8 mouse cellular contexts compared by ENCODE assay signal in genomic region chr6:88065116-88065515, GRCm38 (mm10). TPM values are rescaled to one million over a fixed set of nuclear protein-coding genes. Genes with fewer than 3 reads are reported as not detected.
A peak's percentile ranks its signal among the peaks of the same experiment; 100 is the strongest.
DNase-seq lines count a peak whose midpoint lies in the region; ATAC-seq and TF ChIP-seq lines count a peak whose summit lies in the region.

No protein-coding gene starts in this region.

- H3K9me3 ChIP-seq in forebrain, postnatal 0 days (ENCODE audit: low read length): no peaks in the 10 kb centered on the region
- no peaks in the 10 kb centered on the region for H3K9me3 ChIP-seq in forebrain, embryonic 10.5 days
- H3K9me3 ChIP-seq in MEL (replicated peaks; ENCODE audit: insufficient read depth, low read length): no peaks in the 10 kb centered on the region
- no peaks in the 10 kb centered on the region for H3K9me3 ChIP-seq in hindbrain, postnatal 0 days (ENCODE audit: low read length)

- intact Hi-C loops in heart, adult 2 months (cut with DNase I): no loop called here

- H3K79me2 ChIP-seq in MEL (ENCODE audit: control insufficient read depth, insufficient read depth, low read length, poor library complexity): no peaks in the 10 kb centered on the region
- H3K79me2 ChIP-seq in heart, adult 2 months (replicated peaks; ENCODE audit: control insufficient read depth, insufficient read depth, low read length): no peaks in the 10 kb centered on the region

- no peak for TF ChIP-seq RAD21 in MEL (IDR thresholded peaks at IDR 0.05; ENCODE audit: low read depth, low read length)

- DNase-seq in forebrain, postnatal 0 days: peak; percentile 4
- no peak for DNase-seq in forebrain, embryonic 10.5 days (ENCODE audit: extremely low spot score, low spot score)
- DNase-seq in MEL (ENCODE audit: low read depth, low spot score): peak; percentile 79
- DNase-seq in heart, adult 2 months: peak; percentile 78 to 84
- DNase-seq in kidney, postnatal 10 days: peak; percentile 79
- no peak for DNase-seq in hindbrain, postnatal 0 days (ENCODE audit: low spot score)
- DNase-seq in embryo, embryonic 10.5 days (ENCODE audit: low spot score): no peak

- no peak for TF ChIP-seq CTCF in forebrain, postnatal 0 days (IDR thresholded peaks at IDR 0.05; ENCODE audit: low read depth)
- TF ChIP-seq CTCF in MEL (IDR thresholded peaks at IDR 0.05 in 2 of 3, conservative IDR thresholded peaks at IDR 0.05 in 1 of 3; ENCODE audit: control insufficient read depth in 1 of 3, insufficient read depth in 1 of 3, low read depth in 2 of 3, low read length in 3 of 3, poor library complexity in 1 of 3, severe bottlenecking in 1 of 3): no peak
- TF ChIP-seq CTCF in heart, adult 2 months (IDR thresholded peaks at IDR 0.05): no peak
- TF ChIP-seq CTCF in hindbrain, postnatal 0 days (IDR thresholded peaks at IDR 0.05; ENCODE audit: low read depth): no peak

- 32% methylated on average over 4 of the region's 4 CpGs for WGBS in forebrain, postnatal 0 days
- 77% methylated on average over 4 of the region's 4 CpGs for WGBS in forebrain, embryonic 10.5 days
- 13% methylated on average over 4 of the region's 4 CpGs for WGBS in heart, adult 2 months
- 33% methylated on average over 4 of the region's 4 CpGs for WGBS in hindbrain, postnatal 0 days

- no peak for TF ChIP-seq POLR2A in MEL (IDR thresholded peaks at IDR 0.05; ENCODE audit: control insufficient read depth in 1 of 2, insufficient read depth in 1 of 2, low read depth in 1 of 2, low read length in 2 of 2, poor library complexity in 1 of 2)
- peak; percentile 47; the same call in 1 of the 2 replicates for TF ChIP-seq POLR2A in heart, adult 2 months (IDR thresholded peaks at IDR 0.05; ENCODE audit: insufficient read depth, low read depth, low read length)

- no peaks in the 10 kb centered on the region for H3K36me3 ChIP-seq in forebrain, postnatal 0 days (ENCODE audit: insufficient read depth)
- no peaks in the 10 kb centered on the region for H3K36me3 ChIP-seq in forebrain, embryonic 10.5 days (replicated peaks)
- peaks cover 0 to 5% of the 10 kb centered on the region in 2 experiments; a peak in 2 of 4 replicates for H3K36me3 ChIP-seq in MEL (ENCODE audit: control insufficient read depth in 1 of 2, insufficient read depth in 2 of 2, low read length in 2 of 2)
- no peaks in the 10 kb centered on the region for H3K36me3 ChIP-seq in heart, adult 2 months (ENCODE audit: control insufficient read depth, insufficient read depth, low read length)
- H3K36me3 ChIP-seq in hindbrain, postnatal 0 days (ENCODE audit: insufficient read depth, low read length): no peaks in the 10 kb centered on the region

- no peak overlapping the region for H3K9ac ChIP-seq in forebrain, postnatal 0 days
- H3K9ac ChIP-seq in MEL (ENCODE audit: control insufficient read depth, low read depth, low read length, poor library complexity, severe bottlenecking): no peak overlapping the region
- H3K9ac ChIP-seq in heart, adult 2 months (ENCODE audit: low read depth, low read length): no peak overlapping the region
- H3K9ac ChIP-seq in hindbrain, postnatal 0 days (replicated peaks; ENCODE audit: low read length): no peak overlapping the region

- no peaks in the 10 kb centered on the region for H3K4me1 ChIP-seq in forebrain, postnatal 0 days (ENCODE audit: insufficient read depth)
- H3K4me1 ChIP-seq in forebrain, embryonic 10.5 days: no peaks in the 10 kb centered on the region
- peaks cover 8 to 11% of the 10 kb centered on the region in 2 experiments for H3K4me1 ChIP-seq in MEL (ENCODE audit: control insufficient read depth in 1 of 2, insufficient read depth in 2 of 2, low read length in 2 of 2)
- H3K4me1 ChIP-seq in heart, adult 2 months (ENCODE audit: control insufficient read depth, insufficient read depth, low read length): peaks cover 9% of the 10 kb centered on the region
- no peaks in the 10 kb centered on the region for H3K4me1 ChIP-seq in hindbrain, postnatal 0 days (ENCODE audit: insufficient read depth, low read length)

- H3K27me3 ChIP-seq in forebrain, postnatal 0 days (ENCODE audit: insufficient read depth, low read length): peaks cover 7% of the 10 kb centered on the region; the same call in 1 of the 2 replicates
- H3K27me3 ChIP-seq in forebrain, embryonic 10.5 days (ENCODE audit: poor library complexity, severe bottlenecking): no peaks in the 10 kb centered on the region; the same call in 1 of the 2 replicates
- no peaks in the 10 kb centered on the region; a peak in 1 of 4 replicates for H3K27me3 ChIP-seq in MEL (ENCODE audit: control insufficient read depth in 1 of 2, insufficient read depth in 2 of 2, low read length in 2 of 2)
- H3K27me3 ChIP-seq in heart, adult 2 months (ENCODE audit: control insufficient read depth, insufficient read depth, low read length): no peaks in the 10 kb centered on the region
- no peaks in the 10 kb centered on the region for H3K27me3 ChIP-seq in hindbrain, postnatal 0 days (ENCODE audit: insufficient read depth, low read length)

- H3K4me2 ChIP-seq in forebrain, postnatal 0 days (ENCODE audit: low read depth): no peak overlapping the region
- no peak overlapping the region for H3K4me2 ChIP-seq in hindbrain, postnatal 0 days (ENCODE audit: low read depth, low read length)

- no peak for ATAC-seq in forebrain, postnatal 0 days
- peak; percentile 45 for ATAC-seq in megakaryocyte progenitor cell, adult 5-6 weeks (replicated peaks; ENCODE audit: poor library complexity)
- no peak for ATAC-seq in hindbrain, postnatal 0 days

- no peak overlapping the region for H3K4me3 ChIP-seq in forebrain, postnatal 0 days (ENCODE audit: low read depth, low read length)
- H3K4me3 ChIP-seq in forebrain, embryonic 10.5 days: no peak overlapping the region
- no peak overlapping the region for H3K4me3 ChIP-seq in MEL (ENCODE audit: control insufficient read depth in 1 of 2, insufficient read depth in 1 of 2, low read depth in 2 of 2, low read length in 2 of 2)
- no peak overlapping the region for H3K4me3 ChIP-seq in heart, adult 2 months
- no peak overlapping the region for H3K4me3 ChIP-seq in hindbrain, postnatal 0 days (ENCODE audit: low read length)

- peak in 1 of 2 experiments; percentile 43; a peak in 2 of 4 replicates for TF ChIP-seq EP300 in MEL (IDR thresholded peaks at IDR 0.05; ENCODE audit: low read depth in 1 of 2, low read length in 2 of 2)
- TF ChIP-seq EP300 in heart, adult 2 months (IDR thresholded peaks at IDR 0.05; ENCODE audit: insufficient read depth, low read depth, low read length): peak; percentile 70; the same call in 1 of the 2 replicates

- H3K27ac ChIP-seq in forebrain, postnatal 0 days (ENCODE audit: low read depth, low read length): no peak overlapping the region
- no peak overlapping the region for H3K27ac ChIP-seq in forebrain, embryonic 10.5 days
- H3K27ac ChIP-seq in MEL (ENCODE audit: control insufficient read depth, low read depth, low read length): no peak overlapping the region
- H3K27ac ChIP-seq in heart, adult 2 months: peak overlapping the region; percentile 86
- H3K27ac ChIP-seq in hindbrain, postnatal 0 days: no peak overlapping the region

TF ChIP-seq in MEL, 35 proteins besides CTCF, POLR2A, EP300 and RAD21:
- TF ChIP-seq ELF1 (IDR thresholded peaks at IDR 0.05; ENCODE audit: low read depth, low read length) (0 out of 2 replicates have a peak, but pooled peaks have one; percentile 27), ZKSCAN1 (IDR thresholded peaks at IDR 0.05; ENCODE audit: low read depth, low read length) (no peak), E2F4 (IDR thresholded peaks at IDR 0.05; ENCODE audit: borderline replicate concordance, low read depth, low read length) (no peak), BHLHE40 (IDR thresholded peaks at IDR 0.05; ENCODE audit: borderline replicate concordance, low read depth, low read length) (no peak), SIN3A (IDR thresholded peaks at IDR 0.05; ENCODE audit: low read length) (peak; percentile 37; the same call in 1 of the 2 replicates), RCOR1 (IDR thresholded peaks at IDR 0.05; ENCODE audit: low read depth, low read length) (peak; percentile 83), MAX (IDR thresholded peaks at IDR 0.05; ENCODE audit: low read length) (no peak), HCFC1 (IDR thresholded peaks at IDR 0.05; ENCODE audit: low read depth, low read length) (no peak)

RNA-seq across cellular contexts. Expression of gene Rpn1, which starts 19.2 kb away (rescaled TPM):
- total RNA-seq in forebrain, postnatal 0 days (2014; rRNA removed): 156 and 192 TPM in 2 replicates
- polyA plus RNA-seq in forebrain, postnatal 0 days (2015; fragmentation: Nextera tagmentation; extraction: Ambion mirVana): 242 and 248 TPM in 2 replicates
- polyA plus RNA-seq in forebrain, embryonic 10.5 days (2016; fragmentation: Nextera tagmentation; extraction: Ambion mirVana): 301 and 303 TPM in 2 replicates
- total RNA-seq in MEL (2012; rRNA removed): 284 and 289 TPM in 2 replicates
- 100 to 1,000 TPM; 361 to 412 TPM for polyA plus RNA-seq in MEL (2012; ENCODE audit: insufficient read depth in 1 of 2, insufficient read length in 2 of 2, low read depth in 1 of 2, low replicate concordance in 2 of 2, missing spikeins in 1 of 2)
- total RNA-seq in heart, adult 2 months (2021): 100 to 1,000 TPM; 107 to 114 TPM
- polyA plus RNA-seq in heart, adult 2 months (2012; rRNA removed): 67.7 and 131 TPM in 2 replicates
- total RNA-seq in megakaryocyte progenitor cell, adult 5-6 weeks (2015): 200 and 205 TPM in 2 replicates
- 385 and 395 TPM in 2 replicates for total RNA-seq in megakaryocyte progenitor cell, adult 5-6 weeks (2017)
- 225 and 245 TPM in 2 replicates for total RNA-seq in hindbrain, postnatal 0 days (2014; rRNA removed)
- 236 and 242 TPM in 2 replicates for polyA plus RNA-seq in hindbrain, postnatal 0 days (2015; fragmentation: Nextera tagmentation; extraction: Ambion mirVana)

RNA-seq across cellular contexts. Expression of gene Rab7, which starts 20.0 kb away (rescaled TPM):
- total RNA-seq in forebrain, postnatal 0 days (2014; rRNA removed): 75.9 and 88.9 TPM in 2 replicates
- polyA plus RNA-seq in forebrain, postnatal 0 days (2015; fragmentation: Nextera tagmentation; extraction: Ambion mirVana): 360 and 367 TPM in 2 replicates
- 202 and 205 TPM in 2 replicates for polyA plus RNA-seq in forebrain, embryonic 10.5 days (2016; fragmentation: Nextera tagmentation; extraction: Ambion mirVana)
- 47.6 and 49.6 TPM in 2 replicates for total RNA-seq in MEL (2012; rRNA removed)
- polyA plus RNA-seq in MEL (2012; ENCODE audit: insufficient read depth in 1 of 2, insufficient read length in 2 of 2, low read depth in 1 of 2, low replicate concordance in 2 of 2, missing spikeins in 1 of 2): 100 to 1,000 TPM; 234 to 362 TPM
- 100 to 1,000 TPM; 271 to 299 TPM for total RNA-seq in heart, adult 2 months (2021)
- 212 and 344 TPM in 2 replicates for polyA plus RNA-seq in heart, adult 2 months (2012; rRNA removed)
- 262 and 265 TPM in 2 replicates for total RNA-seq in megakaryocyte progenitor cell, adult 5-6 weeks (2015)
- 76.2 and 93.7 TPM in 2 replicates for total RNA-seq in megakaryocyte progenitor cell, adult 5-6 weeks (2017)
- 88.3 and 90.0 TPM in 2 replicates for total RNA-seq in hindbrain, postnatal 0 days (2014; rRNA removed)
- 325 and 345 TPM in 2 replicates for polyA plus RNA-seq in hindbrain, postnatal 0 days (2015; fragmentation: Nextera tagmentation; extraction: Ambion mirVana)

Comparison
In these comparisons a context has a peak if more than half of its experiments do, and no peak if none do; other contexts are left out.
1. DNase-seq: peak in forebrain, postnatal 0 days (single experiment), MEL (single experiment), heart, adult 2 months (2 of 2) and kidney, postnatal 10 days (single experiment); none in forebrain, embryonic 10.5 days (single experiment), hindbrain, postnatal 0 days (single experiment) and embryo, embryonic 10.5 days (single experiment).